Mouse (Mus musculus) CD8-positive naive resting alpha-beta T cell, adult 2 months (primary cell): ENCODE data around the gene Tysnd1.

Source experiments
- DNase-seq, 2 experiments: peaks; one replicate each; pipeline ENCODE4 v3.0.0; 2022; ENCODE audit warnings: low read depth in 2 of 2, low spot score in 2 of 2

Gene Tysnd1

DNA sequence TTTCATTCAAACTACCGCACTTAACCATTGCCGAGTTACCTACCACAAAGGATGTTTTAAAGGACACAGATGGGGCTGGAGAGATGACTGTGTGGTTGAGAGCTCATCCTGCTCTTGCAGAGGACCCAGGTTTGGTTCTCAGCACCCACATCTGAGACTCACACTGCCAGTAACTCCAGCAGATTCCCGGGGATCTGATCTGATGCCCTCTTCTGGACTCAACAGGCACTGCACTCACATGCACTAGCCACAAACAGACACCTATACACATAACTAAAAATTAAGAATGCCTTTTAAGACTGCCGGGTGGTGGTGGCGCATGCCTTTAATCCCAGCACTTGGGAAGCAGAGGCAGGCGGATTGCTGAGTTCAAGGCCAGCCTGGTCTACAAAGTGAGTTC, 34.9 kb downstream of the Tysnd1 start:
- no peak for DNase-seq

DNA sequence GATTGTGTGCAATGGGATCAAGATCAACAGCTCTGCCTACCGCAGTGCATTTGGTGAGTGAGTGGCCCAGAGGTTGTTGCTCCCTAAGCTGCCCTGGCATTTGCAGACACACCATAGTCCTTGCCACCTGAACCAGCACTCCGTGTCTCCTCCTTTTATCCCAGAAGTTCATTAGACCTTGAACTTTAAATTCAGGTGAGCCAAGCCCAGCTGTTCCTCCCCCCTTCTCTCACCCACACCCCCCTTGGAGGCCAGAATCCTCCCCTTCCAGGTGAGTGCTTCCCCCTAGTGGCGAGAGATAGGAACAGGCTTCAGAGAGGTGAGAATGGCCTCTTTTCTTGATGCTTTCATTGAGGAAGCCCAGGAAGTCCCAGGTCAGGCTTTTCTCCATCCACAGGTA, 39.1 kb downstream of the Tysnd1 start:
- DNase-seq: no peak

- no peak for DNase-seq
Observed at GRCm38 (mm10) chr10:61736671-61737078, 41.4 kb downstream of the Tysnd1 start.

DNA sequence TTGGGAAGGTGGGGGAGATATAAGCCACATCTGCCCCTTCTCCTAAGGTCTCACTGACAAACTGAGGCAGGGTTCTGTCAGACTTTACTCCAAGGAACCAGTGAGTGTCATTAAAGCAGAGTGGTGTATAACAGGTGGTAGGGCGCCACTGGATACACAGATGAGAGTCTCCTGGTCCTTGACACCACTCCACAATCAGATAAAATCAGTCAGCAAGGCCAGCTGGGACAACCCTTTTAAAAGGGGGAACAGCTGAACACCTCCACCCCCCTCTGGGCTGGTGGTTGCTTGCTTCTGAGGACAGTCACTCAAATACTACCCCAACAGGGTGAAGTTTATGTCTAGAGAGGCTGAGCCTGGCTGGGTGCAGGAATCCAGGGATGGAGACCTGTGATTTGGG, 42.2 kb downstream of the Tysnd1 start:
- DNase-seq: no peak

DNA sequence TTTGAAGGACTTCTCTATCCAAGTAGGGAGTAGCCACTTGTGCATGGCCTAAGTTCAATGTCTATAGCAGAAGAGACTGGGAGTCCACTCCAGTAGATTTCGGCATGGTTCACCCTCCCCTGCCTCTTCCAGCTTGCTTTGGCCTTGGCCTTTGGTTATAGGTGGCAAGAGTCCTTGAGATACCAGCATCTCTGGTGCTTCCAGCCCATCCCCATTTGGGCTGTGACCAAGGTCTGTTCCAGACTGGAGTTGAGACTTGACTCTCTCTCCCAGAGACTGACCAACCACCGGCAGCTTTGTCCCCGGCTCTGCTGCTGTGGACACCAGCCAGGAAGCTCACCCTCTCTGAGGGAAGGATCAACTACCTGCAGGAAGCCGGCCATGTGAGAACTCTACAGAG, 42.8 kb downstream of the Tysnd1 start:
- DNase-seq: no peak

GRCm38 (mm10) chr10:61741306-61741705, 46.0 kb downstream of the Tysnd1 start:
- DNase-seq: no peak

- no peak for DNase-seq
Observed at GRCm38 (mm10) chr10:61741873-61742272, 46.6 kb downstream of the Tysnd1 start.

GRCm38 (mm10) chr10:61742336-61742735, 47.0 kb downstream of the Tysnd1 start:
- DNase-seq: no peak

DNA sequence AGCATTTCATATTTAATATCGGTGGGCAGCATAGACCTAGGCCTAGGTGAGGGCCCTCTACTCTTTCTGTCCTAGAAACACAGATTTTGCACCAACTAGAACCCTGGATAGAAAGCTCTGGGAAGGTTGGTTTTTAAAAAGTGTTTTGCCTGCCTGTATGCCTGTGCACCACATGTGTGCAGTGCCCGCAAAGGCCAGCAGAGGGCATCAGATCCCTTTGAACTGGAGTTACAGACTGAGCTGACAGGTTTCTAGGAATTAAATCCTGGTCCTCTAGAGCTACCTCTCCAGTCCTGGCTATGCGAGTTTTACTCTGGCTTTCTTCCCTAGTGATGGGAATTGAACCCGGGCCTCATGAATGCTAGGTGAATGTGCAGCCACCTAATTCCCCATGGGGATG, 49.8 kb downstream of the Tysnd1 start:
- no peak for DNase-seq

DNA sequence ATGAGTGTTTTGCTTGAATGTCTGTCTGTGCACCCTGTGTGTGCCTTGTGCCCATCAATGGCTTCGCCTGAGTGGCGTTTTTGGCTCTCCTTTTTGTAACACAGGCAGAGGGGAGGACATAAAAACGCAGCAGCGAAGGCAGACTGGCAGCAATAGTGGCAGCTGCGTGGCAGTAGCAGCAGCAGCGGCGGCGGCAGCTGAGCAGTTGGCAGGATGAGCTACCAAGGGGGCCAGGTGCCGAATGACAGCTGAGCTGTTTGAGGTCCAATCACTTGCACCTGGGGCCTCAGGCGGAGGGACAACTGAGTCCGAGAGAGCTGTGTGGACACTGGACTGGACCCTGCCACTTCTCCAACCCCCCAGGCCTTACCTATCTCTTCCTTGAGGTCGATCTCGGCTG, 52.0 kb downstream of the Tysnd1 start:
- no peak for DNase-seq

GRCm38 (mm10) chr10:61750014-61750413, 54.7 kb downstream of the Tysnd1 start:
- DNase-seq: no peak

- DNase-seq: no peak
Observed at GRCm38 (mm10) chr10:61751534-61752219, 56.4 kb downstream of the Tysnd1 start.
